Mouse (Mus musculus) inflammation-experienced regulatory T-cells (primary cell): ENCODE measurements around the gene Sec31a. TPM values are rescaled to one million over a fixed set of nuclear protein-coding genes. Genes with fewer than 3 reads are reported as not detected.

ENCODE experiments used
- polyA plus RNA-seq, 2 experiments: library from polyadenylated mRNA; unstranded; fragments of 100-300 nt; shearing (Covaris generic); gene quantifications; one replicate each; pipeline ENCODE4 v1.2.1; 2017

Sec31a gene
- polyA plus RNA-seq = 100 to 1,000 TPM in 1 of 2 experiments, 10 to 100 TPM in 1; 95.2 to 114 TPM

DNA sequence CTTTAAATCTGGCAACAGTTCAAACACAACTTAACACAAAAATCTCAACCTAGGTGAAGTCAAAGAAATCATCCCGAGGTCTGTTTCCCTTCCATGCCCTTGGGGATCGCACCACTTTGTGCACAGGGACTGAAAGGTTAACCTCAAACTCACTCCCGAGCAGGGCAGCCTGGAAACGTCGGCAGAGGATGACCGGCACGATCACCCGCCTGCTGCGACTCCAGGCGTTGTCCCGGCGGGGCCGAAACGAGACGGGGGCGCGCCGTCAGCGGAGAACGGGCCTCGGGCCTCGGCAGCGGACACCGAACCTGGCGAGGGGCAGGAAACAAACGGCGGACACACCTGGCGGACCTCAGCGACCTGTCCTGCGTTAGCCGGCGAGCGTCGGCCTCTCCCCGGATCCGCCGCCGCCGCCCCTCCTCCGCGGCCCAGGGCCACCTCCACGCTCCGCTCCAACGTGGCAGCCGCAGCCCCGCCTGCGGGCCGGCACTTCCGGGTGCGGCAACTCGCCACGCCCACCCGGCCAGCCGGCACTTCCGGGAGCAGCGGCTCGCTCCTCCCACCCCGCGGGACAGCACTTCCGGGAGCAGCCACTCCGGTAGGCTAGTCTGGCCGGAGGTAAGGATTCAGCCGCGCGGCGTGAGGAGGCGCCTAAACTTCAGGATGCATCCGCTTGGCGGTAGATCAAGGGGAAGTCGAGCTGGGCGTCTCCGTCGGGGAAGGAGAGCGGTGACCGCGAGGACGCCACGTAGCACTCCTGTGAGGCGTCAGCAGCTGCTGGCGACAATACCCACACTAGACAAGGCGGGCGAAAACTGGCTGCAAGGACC is at the start of gene Sec31a:
Gene Sec31a, minus strand, starts transcription at position 474 of the 830 bp plus-strand sequence.

Other genes with a start within 250 kb of the Sec31a start
- gene Lin54, start 84.4 kb upstream of the Sec31a start, polyA plus RNA-seq = 10 to 100 TPM; 14.7 to 19.8 TPM
- gene Cops4, start 102.1 kb upstream of the Sec31a start, polyA plus RNA-seq = 100 to 1,000 TPM; 104 to 110 TPM
- gene Plac8, start 156.0 kb upstream of the Sec31a start, polyA plus RNA-seq = 1 to 10 TPM; 5.7 to 8.8 TPM